Mouse (Mus musculus) bone marrow, adult 2 months (tissue): Measurements from ENCODE around the gene Clptm1. TPM values are rescaled to one million over a fixed set of nuclear protein-coding genes. Genes with fewer than 3 reads are reported as not detected.

Source experiments
- H3K27ac ChIP-seq: fragments of 200-500 bp; 2 replicates; pipeline ENCODE4 v1.5.1; 2012; ENCODE audit warnings: low read depth, mild to moderate bottlenecking, control low read depth, inconsistent platforms, low read length; ENCODE audit not compliant: control insufficient read depth, poor library complexity, insufficient read depth
- H3K4me1 ChIP-seq: fragments of 200-500 bp; 2 replicates; pipeline ENCODE4 v1.6.1; 2011; ENCODE audit warnings: low read length; ENCODE audit not compliant: control insufficient read depth, insufficient read depth
- H3K4me3 ChIP-seq: fragments of 200-500 bp; replicated peaks from 2 replicates; pipeline ENCODE3; 2011; ENCODE audit warnings: mild to moderate bottlenecking, low read depth, low read length, control low read depth; ENCODE audit not compliant: control insufficient read depth
- CTCF ChIP-seq: fragments of 200-500 bp; IDR thresholded peaks from 2 replicates; pipeline ENCODE4 v1.5.1; 2011; ENCODE audit warnings: low read length, control low read depth; ENCODE audit not compliant: control insufficient read depth, insufficient read depth
- POLR2A ChIP-seq: fragments of 200-500 bp; IDR thresholded peaks from 2 replicates; pipeline ENCODE4 v1.6.1; 2011; ENCODE audit warnings: low read depth, mild to moderate bottlenecking, control low read depth, low read length, borderline replicate concordance; ENCODE audit not compliant: control insufficient read depth
- WGBS: fragments of 180-500 bp; shearing (Covaris S2); methylation state at CpG from one replicate; pipeline ENCODE4 v1.1.7; 2018; 5-methylcytosine and 5-hydroxymethylcytosine counted together
- polyA plus RNA-seq: library from polyadenylated mRNA; stranded (reverse); fragments of >200 nt; gene quantifications from 2 replicates; pipeline ENCODE4 v1.2.4, GENCODE M21; 2011; ENCODE audit warnings: low replicate concordance; ENCODE audit not compliant: missing spikeins, insufficient read depth, insufficient read length

Gene Clptm1
- polyA plus RNA-seq, 1 experiment, result 31.2 TPM

GRCm38 (mm10) chr7:19664455-19664954 lies 328 bp downstream of the Clptm1 start:
- WGBS, result under 1% methylated on average over 37 of the region's 37 CpGs
- Histone ChIP-seq H3K4me1 (peaks cover 4% of the 10 kb centered on the region; the same call in 1 of the 2 replicates), H3K4me3 (peak overlapping the region; percentile 74), H3K27ac (peak overlapping the region; percentile 45)
- TF ChIP-seq CTCF (no peak), POLR2A (no peak)

- Histone ChIP-seq H3K27ac (no peak overlapping the region), H3K4me1 (peaks cover 4% of the 10 kb centered on the region; the same call in 1 of the 2 replicates)
- WGBS, result 15% methylated on average over 8 of the region's 8 CpGs
Observed at GRCm38 (mm10) chr7:19663940-19664339, 893 bp downstream of the Clptm1 start.

GRCm38 (mm10) chr7:19652614-19653013 lies 12.2 kb downstream of the Clptm1 start:
- 85% methylated on average over 2 of the region's 2 CpGs for WGBS
- no peaks in the 10 kb centered on the region; the same call in 1 of the 2 replicates for H3K4me1 ChIP-seq
- TF ChIP-seq POLR2A, result no peak
- no peak for TF ChIP-seq CTCF

More at GRCm38 (mm10) chr7:19663940-19664339, 893 bp downstream of the Clptm1 start:
- TF ChIP-seq POLR2A, result no peak
- no peak for TF ChIP-seq CTCF
- peak overlapping the region; percentile 74 for H3K4me3 ChIP-seq

GRCm38 (mm10) chr7:19651063-19651786 lies 13.6 kb downstream of the Clptm1 start:
- 51% methylated on average over 6 of the region's 6 CpGs for WGBS
- no peaks in the 10 kb centered on the region; the same call in 1 of the 2 replicates for H3K4me1 ChIP-seq
- no peak overlapping the region for H3K4me3 ChIP-seq
- no peak overlapping the region for H3K27ac ChIP-seq
- no peak for TF ChIP-seq CTCF

More at GRCm38 (mm10) chr7:19652614-19653013, 12.2 kb downstream of the Clptm1 start:
- Histone ChIP-seq H3K4me3 (no peak overlapping the region), H3K27ac (no peak overlapping the region)

- no peaks in the 10 kb centered on the region for H3K4me1 ChIP-seq
- WGBS, result 88% methylated on average over 4 of the region's 4 CpGs
- TF ChIP-seq POLR2A (no peak), CTCF (no peak)
- H3K4me3 ChIP-seq, result no peak overlapping the region
- H3K27ac ChIP-seq, result no peak overlapping the region
Observed at GRCm38 (mm10) chr7:19641223-19641622, 23.6 kb downstream of the Clptm1 start.

- H3K4me1 ChIP-seq, result peaks cover 1% of the 10 kb centered on the region; the same call in 1 of the 2 replicates
- no peak overlapping the region for H3K4me3 ChIP-seq
- no peak for TF ChIP-seq CTCF
- no peak for TF ChIP-seq POLR2A
- 83% methylated on average over 11 of the region's 11 CpGs for WGBS
- H3K27ac ChIP-seq, result no peak overlapping the region
Observed at GRCm38 (mm10) chr7:19635074-19635827, 29.6 kb downstream of the Clptm1 start.

- WGBS, result 95% methylated on average over 2 of the region's 2 CpGs
- Histone ChIP-seq H3K4me1 (peaks cover 3% of the 10 kb centered on the region; the same call in 1 of the 2 replicates), H3K4me3 (no peak overlapping the region), H3K27ac (no peak overlapping the region)
- TF ChIP-seq POLR2A (no peak), CTCF (no peak)
Observed at GRCm38 (mm10) chr7:19634591-19634990, 30.2 kb downstream of the Clptm1 start.

- Histone ChIP-seq H3K4me3 (no peak overlapping the region), H3K27ac (no peak overlapping the region; the same call in 1 of the 2 replicates), H3K4me1 (peaks cover 3% of the 10 kb centered on the region; the same call in 1 of the 2 replicates)
- TF ChIP-seq POLR2A (no peak), CTCF (no peak)
- WGBS, result 86% methylated on average over 15 of the region's 15 CpGs
Observed at GRCm38 (mm10) chr7:19633855-19634254, 31.0 kb downstream of the Clptm1 start.
